Mouse (Mus musculus): ENCODE data around the gene 2410004P03Rik. TPM values are rescaled to one million over a fixed set of nuclear protein-coding genes. Genes with fewer than 3 reads are reported as not detected.

2410004P03Rik gene
- polyA plus RNA-seq (2014; fragmentation: Nextera tagmentation; extraction: Ambion mirVana) = 0.64 and 0.66 TPM in 2 replicates

DNA sequence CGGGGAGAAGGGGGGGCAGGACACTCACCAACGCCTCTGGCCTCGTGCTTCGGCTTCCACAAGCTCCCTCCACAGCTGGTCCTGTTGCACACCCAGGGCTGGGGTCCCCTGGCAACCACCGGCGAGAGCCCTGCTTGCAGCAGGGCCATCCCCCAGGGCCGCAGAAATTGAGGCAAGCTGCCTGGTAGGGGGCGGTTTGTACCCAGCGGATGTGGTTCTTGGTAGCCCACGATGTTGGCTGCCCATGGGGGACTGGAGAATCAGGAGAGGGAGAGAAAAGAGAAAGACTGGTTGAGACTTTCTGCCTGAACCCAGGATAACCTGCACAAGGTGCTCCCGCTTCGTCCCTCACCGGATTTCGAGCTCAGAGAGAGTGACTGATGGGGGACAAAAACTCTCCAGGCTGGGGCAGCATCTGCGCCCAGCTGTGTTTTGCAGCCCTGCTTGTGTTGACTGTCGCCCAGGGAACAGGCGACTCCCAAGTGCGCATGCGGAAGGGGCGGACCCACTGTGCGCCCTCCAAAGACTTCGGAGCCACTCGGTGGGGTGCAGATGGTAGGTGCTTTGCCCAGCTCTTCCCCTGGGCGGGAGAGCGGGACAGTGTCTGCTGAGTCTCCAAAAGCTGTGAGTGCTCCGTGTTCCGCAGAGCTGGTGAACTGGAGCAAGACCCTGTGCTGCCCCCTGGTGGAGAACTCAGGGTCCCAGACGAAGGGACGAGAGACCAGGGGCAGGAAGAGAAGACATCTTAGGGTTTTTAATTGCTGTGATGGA, at the start of gene 2410004P03Rik:
Gene 2410004P03Rik (minus strand): TSS at position 628 of the 771 bp plus-strand sequence.
- Histone ChIP-seq H3K9me3 (replicated peaks; ENCODE audit: control insufficient read depth, low read length) (peaks cover 3% of the 10 kb centered on the region; the same call in 1 of the 2 replicates), H3K4me2 (peak within 1 kb of the TSS; percentile 75), H3K36me3 (ENCODE audit: control insufficient read depth, insufficient read depth, low read length) (no peaks in the 10 kb centered on the region), H3K9ac (ENCODE audit: low read depth, low read length) (peak within 1 kb of the TSS; percentile 50; the same call in 1 of the 2 replicates), H3K27me3 (ENCODE audit: control insufficient read depth, insufficient read depth, low read length) (no peaks in the 10 kb centered on the region; the same call in 1 of the 2 replicates), H3K4me1 (ENCODE audit: control insufficient read depth, insufficient read depth, low read length) (no peaks in the 10 kb centered on the region; the same call in 1 of the 2 replicates), H3K27ac (ENCODE audit: low read depth, low read length) (no peak within 1 kb of the TSS), H3K4me3 (ENCODE audit: low read depth, low read length) (peak within 1 kb of the TSS; percentile 47)
- ATAC-seq (replicated peaks; ENCODE audit: insufficient number of reproducible peaks, low FRiP score, low TSS enrichment) = 0 out of 2 replicates have a peak, but pooled peaks have one; percentile 8
- 7% methylated on average over 29 of the region's 29 CpGs for WGBS (ENCODE audit: insufficient replicate concordance)

- no peak overlapping the region for H3K4me3 ChIP-seq (ENCODE audit: low read depth, low read length)
- H3K9me3 ChIP-seq (replicated peaks; ENCODE audit: control insufficient read depth, low read length) = no peaks in the 10 kb centered on the region
- no peaks in the 10 kb centered on the region for H3K4me1 ChIP-seq (ENCODE audit: control insufficient read depth, insufficient read depth, low read length)
- H3K9ac ChIP-seq (ENCODE audit: low read depth, low read length) = no peak overlapping the region
- H3K36me3 ChIP-seq (ENCODE audit: control insufficient read depth, insufficient read depth, low read length) = no peaks in the 10 kb centered on the region
- H3K27me3 ChIP-seq (ENCODE audit: control insufficient read depth, insufficient read depth, low read length) = no peaks in the 10 kb centered on the region
- no peak overlapping the region for H3K27ac ChIP-seq (ENCODE audit: low read depth, low read length)
- H3K4me2 ChIP-seq = no peak overlapping the region
- WGBS (ENCODE audit: insufficient replicate concordance) = 56% methylated on average over 7 of the region's 7 CpGs
- no peak for ATAC-seq (replicated peaks; ENCODE audit: insufficient number of reproducible peaks, low FRiP score, low TSS enrichment)
Observed at GRCm38 (mm10) chr12:17061183-17061722, 49.7 kb upstream of the 2410004P03Rik start.

GRCm38 (mm10) chr12:17058490-17058889, 47.0 kb upstream of the 2410004P03Rik start:
- Histone ChIP-seq H3K4me2 (no peak overlapping the region), H3K9me3 (replicated peaks; ENCODE audit: control insufficient read depth, low read length) (no peaks in the 10 kb centered on the region), H3K9ac (ENCODE audit: low read depth, low read length) (no peak overlapping the region), H3K27ac (ENCODE audit: low read depth, low read length) (no peak overlapping the region), H3K36me3 (ENCODE audit: control insufficient read depth, insufficient read depth, low read length) (no peaks in the 10 kb centered on the region), H3K4me1 (ENCODE audit: control insufficient read depth, insufficient read depth, low read length) (no peaks in the 10 kb centered on the region), H3K4me3 (ENCODE audit: low read depth, low read length) (no peak overlapping the region), H3K27me3 (ENCODE audit: control insufficient read depth, insufficient read depth, low read length) (no peaks in the 10 kb centered on the region)
- no peak for ATAC-seq (replicated peaks; ENCODE audit: insufficient number of reproducible peaks, low FRiP score, low TSS enrichment)
- 64% methylated on average over 10 of the region's 10 CpGs for WGBS (ENCODE audit: insufficient replicate concordance)

DNA sequence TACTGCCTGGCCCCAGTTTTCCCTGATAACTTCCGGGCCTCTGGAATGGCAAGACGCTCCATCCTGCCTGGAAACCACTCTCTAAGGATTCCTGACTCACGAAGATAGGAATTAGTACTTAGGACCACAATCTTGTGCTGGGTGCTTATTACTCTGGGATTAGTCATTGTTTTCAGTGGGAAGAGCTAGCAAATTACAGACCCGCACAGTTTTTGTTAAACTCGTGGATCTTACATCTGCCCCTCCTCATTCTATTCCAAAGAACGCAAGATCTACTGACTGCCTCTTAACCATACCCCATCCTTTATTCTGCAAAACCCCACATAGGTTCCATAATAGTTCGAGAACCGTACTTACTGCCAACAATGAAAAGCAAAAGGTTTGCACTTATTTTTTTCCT, 45.6 kb upstream of the 2410004P03Rik start:
- Histone ChIP-seq H3K9ac (ENCODE audit: low read depth, low read length) (no peak overlapping the region), H3K4me3 (ENCODE audit: low read depth, low read length) (no peak overlapping the region), H3K36me3 (ENCODE audit: control insufficient read depth, insufficient read depth, low read length) (no peaks in the 10 kb centered on the region), H3K27me3 (ENCODE audit: control insufficient read depth, insufficient read depth, low read length) (no peaks in the 10 kb centered on the region), H3K4me1 (ENCODE audit: control insufficient read depth, insufficient read depth, low read length) (no peaks in the 10 kb centered on the region), H3K9me3 (replicated peaks; ENCODE audit: control insufficient read depth, low read length) (no peaks in the 10 kb centered on the region), H3K27ac (ENCODE audit: low read depth, low read length) (no peak overlapping the region), H3K4me2 (no peak overlapping the region)
- 71% methylated on average over 8 of the region's 8 CpGs for WGBS (ENCODE audit: insufficient replicate concordance)
- no peak for ATAC-seq (replicated peaks; ENCODE audit: insufficient number of reproducible peaks, low FRiP score, low TSS enrichment)

GRCm38 (mm10) chr12:17055766-17056165, 44.2 kb upstream of the 2410004P03Rik start:
- no peak overlapping the region for H3K27ac ChIP-seq (ENCODE audit: low read depth, low read length)
- 85% methylated on average over 4 of the region's 4 CpGs for WGBS (ENCODE audit: insufficient replicate concordance)
- H3K27me3 ChIP-seq (ENCODE audit: control insufficient read depth, insufficient read depth, low read length) = no peaks in the 10 kb centered on the region
- no peaks in the 10 kb centered on the region for H3K4me1 ChIP-seq (ENCODE audit: control insufficient read depth, insufficient read depth, low read length)
- no peaks in the 10 kb centered on the region for H3K36me3 ChIP-seq (ENCODE audit: control insufficient read depth, insufficient read depth, low read length)
- no peak overlapping the region for H3K9ac ChIP-seq (ENCODE audit: low read depth, low read length)
- ATAC-seq (replicated peaks; ENCODE audit: insufficient number of reproducible peaks, low FRiP score, low TSS enrichment) = no peak
- H3K9me3 ChIP-seq (replicated peaks; ENCODE audit: control insufficient read depth, low read length) = no peaks in the 10 kb centered on the region
- no peak overlapping the region for H3K4me3 ChIP-seq (ENCODE audit: low read depth, low read length)
- no peak overlapping the region for H3K4me2 ChIP-seq

- Histone ChIP-seq H3K4me2 (no peak overlapping the region), H3K9ac (ENCODE audit: low read depth, low read length) (no peak overlapping the region), H3K36me3 (ENCODE audit: control insufficient read depth, insufficient read depth, low read length) (no peaks in the 10 kb centered on the region), H3K9me3 (replicated peaks; ENCODE audit: control insufficient read depth, low read length) (no peaks in the 10 kb centered on the region), H3K4me1 (ENCODE audit: control insufficient read depth, insufficient read depth, low read length) (no peaks in the 10 kb centered on the region), H3K4me3 (ENCODE audit: low read depth, low read length) (no peak overlapping the region), H3K27ac (ENCODE audit: low read depth, low read length) (no peak overlapping the region), H3K27me3 (ENCODE audit: control insufficient read depth, insufficient read depth, low read length) (no peaks in the 10 kb centered on the region)
- 43% methylated on average over 4 of the region's 4 CpGs for WGBS (ENCODE audit: insufficient replicate concordance)
- no peak for ATAC-seq (replicated peaks; ENCODE audit: insufficient number of reproducible peaks, low FRiP score, low TSS enrichment)
Observed at GRCm38 (mm10) chr12:17054691-17055090, 43.2 kb upstream of the 2410004P03Rik start.

DNA sequence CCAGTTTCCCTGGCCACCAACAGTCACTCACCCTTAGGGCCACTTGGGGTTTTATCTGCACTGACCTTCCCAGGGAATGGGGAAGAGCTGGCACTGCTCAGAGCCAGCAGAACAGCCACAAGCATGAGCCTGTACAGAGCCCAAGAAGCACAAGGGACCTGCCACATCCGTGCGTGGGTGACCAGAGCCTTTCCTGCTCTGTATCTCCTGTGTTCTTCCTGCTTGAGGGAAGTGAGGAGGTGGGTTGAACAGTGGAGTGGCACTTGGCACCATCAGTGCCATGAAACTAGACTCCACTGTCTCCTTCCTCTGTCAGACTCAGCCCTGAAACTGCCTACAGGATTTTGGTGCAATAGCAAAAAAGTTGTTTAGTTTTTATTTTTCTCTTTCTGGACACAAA, 41.1 kb upstream of the 2410004P03Rik start:
- Histone ChIP-seq H3K4me3 (ENCODE audit: low read depth, low read length) (no peak overlapping the region), H3K27me3 (ENCODE audit: control insufficient read depth, insufficient read depth, low read length) (no peaks in the 10 kb centered on the region), H3K9me3 (replicated peaks; ENCODE audit: control insufficient read depth, low read length) (no peaks in the 10 kb centered on the region), H3K9ac (ENCODE audit: low read depth, low read length) (no peak overlapping the region), H3K4me1 (ENCODE audit: control insufficient read depth, insufficient read depth, low read length) (no peaks in the 10 kb centered on the region), H3K27ac (ENCODE audit: low read depth, low read length) (no peak overlapping the region), H3K4me2 (no peak overlapping the region), H3K36me3 (ENCODE audit: control insufficient read depth, insufficient read depth, low read length) (no peaks in the 10 kb centered on the region)
- 57% methylated on average over 2 of the region's 2 CpGs for WGBS (ENCODE audit: insufficient replicate concordance)
- no peak for ATAC-seq (replicated peaks; ENCODE audit: insufficient number of reproducible peaks, low FRiP score, low TSS enrichment)

DNA sequence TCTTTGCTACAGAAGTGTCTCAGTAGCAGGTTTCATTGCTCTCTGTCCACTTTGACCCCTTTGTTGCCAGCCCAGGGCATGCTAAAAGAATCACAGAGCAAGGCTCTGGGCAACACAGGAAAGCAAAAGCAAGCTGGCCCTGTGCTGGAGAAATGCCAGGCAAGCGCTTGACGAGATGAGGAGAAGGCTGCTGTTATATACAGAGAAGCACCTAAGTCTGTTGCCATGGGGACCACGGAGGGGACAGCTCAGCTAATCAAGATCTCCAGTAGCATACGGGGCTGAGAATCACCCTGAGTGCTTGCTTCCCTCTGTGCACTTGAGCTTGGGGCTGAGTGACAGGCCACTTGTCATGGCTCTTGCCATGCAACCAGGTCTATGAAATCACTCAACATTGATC, 39.5 kb upstream of the 2410004P03Rik start:
- H3K27ac ChIP-seq (ENCODE audit: low read depth, low read length) = no peak overlapping the region
- no peaks in the 10 kb centered on the region for H3K9me3 ChIP-seq (replicated peaks; ENCODE audit: control insufficient read depth, low read length)
- no peak overlapping the region for H3K9ac ChIP-seq (ENCODE audit: low read depth, low read length)
- H3K27me3 ChIP-seq (ENCODE audit: control insufficient read depth, insufficient read depth, low read length) = no peaks in the 10 kb centered on the region
- H3K4me3 ChIP-seq (ENCODE audit: low read depth, low read length) = no peak overlapping the region
- no peak for ATAC-seq (replicated peaks; ENCODE audit: insufficient number of reproducible peaks, low FRiP score, low TSS enrichment)
- H3K4me2 ChIP-seq = no peak overlapping the region
- no peaks in the 10 kb centered on the region for H3K36me3 ChIP-seq (ENCODE audit: control insufficient read depth, insufficient read depth, low read length)
- no peaks in the 10 kb centered on the region for H3K4me1 ChIP-seq (ENCODE audit: control insufficient read depth, insufficient read depth, low read length)
- WGBS (ENCODE audit: insufficient replicate concordance) = 28% methylated on average over 4 of the region's 4 CpGs

Data from heart, embryonic 11.5 days (tissue).